Mouse (Mus musculus) liver, postnatal 0 days (tissue): ENCODE measurements around the gene Igsf9.

Experiments
- CTCF ChIP-seq: sonication (generic); IDR thresholded peaks from 2 replicates; pipeline ENCODE4 v1.5.1; 2016; ENCODE audit warnings: antibody characterized with exemption, low read depth
- EP300 ChIP-seq: IDR thresholded peaks from 2 replicates; pipeline ENCODE4 v1.6.1; 2016; ENCODE audit warnings: antibody characterized with exemption, low read depth, mild to moderate bottlenecking

DNA sequence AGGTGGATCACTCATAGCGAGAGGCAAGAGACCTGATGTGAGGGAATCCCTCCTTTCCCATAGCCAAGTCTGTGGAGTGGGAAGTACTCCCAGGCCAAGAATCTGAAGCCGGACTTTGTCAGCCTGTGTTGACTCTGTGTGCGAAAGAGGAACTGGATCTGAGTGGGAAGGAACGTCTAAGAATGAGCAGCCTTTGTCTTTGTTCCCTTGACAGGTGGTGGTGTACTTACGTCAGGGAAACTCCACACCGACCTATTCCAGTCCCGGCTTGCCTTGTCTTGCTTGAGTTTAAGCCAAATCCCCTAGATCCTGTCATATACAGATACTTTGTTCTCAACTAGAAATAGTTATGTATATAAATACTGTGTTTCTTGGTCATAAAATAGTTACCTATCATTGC lies 40.9 kb downstream of the Igsf9 start:
- TF ChIP-seq EP300 (no peak), CTCF (no peak)
